Mouse (Mus musculus): ENCODE data around the gene Chrne. TPM values are rescaled to one million over a fixed set of nuclear protein-coding genes. Genes with fewer than 3 reads are reported as not detected.

The Chrne gene
- polyA plus RNA-seq, 2 experiments, result 0.20 to 0.43 TPM

DNA sequence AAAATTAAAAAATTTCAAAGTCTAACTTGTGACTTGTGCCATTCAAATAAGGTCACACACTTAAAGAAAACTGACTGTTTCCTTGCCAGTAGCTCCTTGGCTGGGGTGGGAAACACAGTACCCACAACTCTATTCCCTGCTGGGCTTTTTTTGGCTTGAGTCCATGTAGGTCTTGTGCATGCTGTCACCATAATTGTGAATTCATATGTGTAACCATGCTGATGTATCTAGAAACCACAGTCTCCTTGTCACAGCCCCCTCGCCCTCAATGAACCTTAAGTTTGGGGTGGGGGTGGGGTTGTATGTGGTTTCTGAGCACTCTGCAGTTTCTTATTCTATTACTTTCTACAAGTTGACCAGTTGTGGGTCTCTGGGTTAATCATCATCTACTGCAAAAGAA lies 27.3 kb downstream of the Chrne start:
- H3K27me3 ChIP-seq (ENCODE audit: control insufficient read depth, insufficient read depth, low read length), result no peaks in the 10 kb centered on the region
- no peak overlapping the region for H3K4me2 ChIP-seq (replicated peaks; ENCODE audit: low read depth, low read length, severe bottlenecking)
- no peaks in the 10 kb centered on the region for H3K9me3 ChIP-seq (ENCODE audit: control insufficient read depth, low read length)
- 85% methylated on average over 1 of the region's 1 CpGs for WGBS
- no peak overlapping the region for H3K27ac ChIP-seq (replicated peaks; ENCODE audit: low read depth, low read length)
- no peak for DNase-seq (ENCODE audit: low spot score)
- TF ChIP-seq POLR2A (IDR thresholded peaks at IDR 0.05; ENCODE audit: borderline replicate concordance, extremely low read depth, insufficient read depth, insufficient read length), result no peak
- no peaks in the 10 kb centered on the region for H3K4me1 ChIP-seq (ENCODE audit: control insufficient read depth, insufficient read depth, low read length)
- ATAC-seq (ENCODE audit: low FRiP score, low read depth), result no peak
- no peak overlapping the region for H3K9ac ChIP-seq (ENCODE audit: low read depth, low read length, severe bottlenecking)
- no peak overlapping the region for H3K4me3 ChIP-seq (replicated peaks; ENCODE audit: low read length)
- H3K36me3 ChIP-seq (ENCODE audit: control insufficient read depth, insufficient read depth, low read length), result no peaks in the 10 kb centered on the region

DNA sequence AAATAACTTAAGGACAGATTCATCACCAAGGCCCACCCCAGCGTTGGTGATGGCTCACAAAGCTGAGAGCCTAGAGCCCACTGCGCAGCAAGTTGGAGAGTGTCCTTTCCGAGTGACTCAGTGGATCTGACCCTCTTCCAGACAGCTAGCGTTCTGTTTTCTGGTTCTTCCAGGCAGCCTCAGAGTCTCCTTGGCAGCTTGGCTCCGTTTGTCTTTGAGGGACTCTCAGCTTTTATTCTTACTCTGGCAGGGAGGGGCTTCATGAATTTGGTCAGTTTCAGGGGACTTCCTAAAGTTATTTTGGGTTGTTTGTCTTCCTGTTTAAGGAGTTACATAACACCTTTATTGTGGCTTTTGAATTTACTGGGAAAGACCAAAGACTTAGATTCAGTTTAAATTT lies 32.1 kb downstream of the Chrne start:
- Histone ChIP-seq H3K4me3 (replicated peaks; ENCODE audit: low read length) (no peak overlapping the region), H3K27ac (replicated peaks; ENCODE audit: low read depth, low read length) (no peak overlapping the region), H3K9me3 (ENCODE audit: control insufficient read depth, low read length) (no peaks in the 10 kb centered on the region), H3K9ac (ENCODE audit: low read depth, low read length, severe bottlenecking) (no peak overlapping the region), H3K4me1 (ENCODE audit: control insufficient read depth, insufficient read depth, low read length) (peaks cover 32% of the 10 kb centered on the region), H3K27me3 (ENCODE audit: control insufficient read depth, insufficient read depth, low read length) (no peaks in the 10 kb centered on the region), H3K4me2 (replicated peaks; ENCODE audit: low read depth, low read length, severe bottlenecking) (no peak overlapping the region), H3K36me3 (ENCODE audit: control insufficient read depth, insufficient read depth, low read length) (no peaks in the 10 kb centered on the region; the same call in 1 of the 2 replicates)
- DNase-seq (ENCODE audit: low spot score), result no peak
- 73% methylated on average over 5 of the region's 5 CpGs for WGBS
- TF ChIP-seq POLR2A (IDR thresholded peaks at IDR 0.05; ENCODE audit: borderline replicate concordance, extremely low read depth, insufficient read depth, insufficient read length), result no peak
- ATAC-seq (ENCODE audit: low FRiP score, low read depth), result no peak

GRCm38 (mm10) chr11:70586261-70586660 lies 32.8 kb downstream of the Chrne start:
- Histone ChIP-seq H3K36me3 (ENCODE audit: control insufficient read depth, insufficient read depth, low read length) (no peaks in the 10 kb centered on the region; the same call in 1 of the 2 replicates), H3K4me1 (ENCODE audit: control insufficient read depth, insufficient read depth, low read length) (peaks cover 32% of the 10 kb centered on the region), H3K9ac (ENCODE audit: low read depth, low read length, severe bottlenecking) (no peak overlapping the region), H3K4me3 (replicated peaks; ENCODE audit: low read length) (no peak overlapping the region), H3K27ac (replicated peaks; ENCODE audit: low read depth, low read length) (no peak overlapping the region), H3K27me3 (ENCODE audit: control insufficient read depth, insufficient read depth, low read length) (no peaks in the 10 kb centered on the region), H3K9me3 (ENCODE audit: control insufficient read depth, low read length) (no peaks in the 10 kb centered on the region), H3K4me2 (replicated peaks; ENCODE audit: low read depth, low read length, severe bottlenecking) (no peak overlapping the region)
- ATAC-seq (ENCODE audit: low FRiP score, low read depth) (no peak), DNase-seq (ENCODE audit: low spot score) (no peak)
- no peak for TF ChIP-seq POLR2A (IDR thresholded peaks at IDR 0.05; ENCODE audit: borderline replicate concordance, extremely low read depth, insufficient read depth, insufficient read length)
- 82% methylated on average over 3 of the region's 3 CpGs for WGBS

GRCm38 (mm10) chr11:70585457-70585856 lies 33.6 kb downstream of the Chrne start:
- 30% methylated on average over 7 of the region's 7 CpGs for WGBS
- H3K4me3 ChIP-seq (replicated peaks; ENCODE audit: low read length), result no peak overlapping the region
- no peak for ATAC-seq (ENCODE audit: low FRiP score, low read depth)
- no peaks in the 10 kb centered on the region for H3K9me3 ChIP-seq (ENCODE audit: control insufficient read depth, low read length)
- DNase-seq (ENCODE audit: low spot score), result no peak
- H3K4me1 ChIP-seq (ENCODE audit: control insufficient read depth, insufficient read depth, low read length), result peaks cover 32% of the 10 kb centered on the region
- H3K9ac ChIP-seq (ENCODE audit: low read depth, low read length, severe bottlenecking), result no peak overlapping the region
- peak overlapping the region; percentile 52; the same call in 1 of the 2 replicates for H3K27ac ChIP-seq (replicated peaks; ENCODE audit: low read depth, low read length)
- TF ChIP-seq POLR2A (IDR thresholded peaks at IDR 0.05; ENCODE audit: borderline replicate concordance, extremely low read depth, insufficient read depth, insufficient read length), result no peak
- H3K36me3 ChIP-seq (ENCODE audit: control insufficient read depth, insufficient read depth, low read length), result no peaks in the 10 kb centered on the region; the same call in 1 of the 2 replicates
- H3K27me3 ChIP-seq (ENCODE audit: control insufficient read depth, insufficient read depth, low read length), result no peaks in the 10 kb centered on the region
- H3K4me2 ChIP-seq (replicated peaks; ENCODE audit: low read depth, low read length, severe bottlenecking), result 0 out of 2 replicates have a peak overlapping the region, but pooled peaks have one; percentile 5

GRCm38 (mm10) chr11:70583775-70584174 lies 35.2 kb downstream of the Chrne start:
- no peak for ATAC-seq (ENCODE audit: low FRiP score, low read depth)

More at GRCm38 (mm10) chr11:70583775-70584174, 35.2 kb downstream of the Chrne start:
- Histone ChIP-seq H3K4me1 (ENCODE audit: control insufficient read depth, insufficient read depth, low read length) (peaks cover 38% of the 10 kb centered on the region), H3K36me3 (ENCODE audit: control insufficient read depth, insufficient read depth, low read length) (no peaks in the 10 kb centered on the region; the same call in 1 of the 2 replicates), H3K27ac (replicated peaks; ENCODE audit: low read depth, low read length) (0 out of 2 replicates have a peak overlapping the region, but pooled peaks have one; percentile 1), H3K27me3 (ENCODE audit: control insufficient read depth, insufficient read depth, low read length) (no peaks in the 10 kb centered on the region), H3K4me2 (replicated peaks; ENCODE audit: low read depth, low read length, severe bottlenecking) (no peak overlapping the region), H3K9ac (ENCODE audit: low read depth, low read length, severe bottlenecking) (no peak overlapping the region), H3K4me3 (replicated peaks; ENCODE audit: low read length) (no peak overlapping the region), H3K9me3 (ENCODE audit: control insufficient read depth, low read length) (no peaks in the 10 kb centered on the region)
- WGBS, result 80% methylated on average over 7 of the region's 7 CpGs
- TF ChIP-seq POLR2A (IDR thresholded peaks at IDR 0.05; ENCODE audit: borderline replicate concordance, extremely low read depth, insufficient read depth, insufficient read length), result no peak
- no peak for DNase-seq (ENCODE audit: low spot score)
